Mouse (Mus musculus) adipose tissue, adult 10 weeks (tissue): ENCODE results near the gene Gm20708. TPM values are rescaled to one million over a fixed set of nuclear protein-coding genes. Genes with fewer than 3 reads are reported as not detected.

Experiments
- polyA plus RNA-seq: library from polyadenylated mRNA; stranded (reverse); fragments of 350-450 nt; fragmentation: Illumina TruSeq; extraction: RNeasy Lipid Tissue Mini Kit (QIAGEN cat#74804); gene quantifications from one replicate; pipeline ENCODE4 v1.2.3, GENCODE M21; 2014; ENCODE audit warnings: low read depth, low replicate concordance

The Gm20708 gene
- 0.34 TPM for polyA plus RNA-seq

GRCm38 (mm10) chr11:117809407-117810311, at the start of gene Gm20708, which contains the start of gene Syngr2:
Gm20708 (plus strand) TSS chr11:117809668.
Syngr2 (plus strand) TSS chr11:117809668.

GRCm38 (mm10) chr11:117781993-117782704, 27.3 kb upstream of the Gm20708 start, which contains the start of the genes Tmc8 and Tmc6:
Tmc8 (plus strand) TSS chr11:117782076.
Tmc6 (minus strand) TSS chr11:117782198.

GRCm38 (mm10) chr11:117797511-117798159, 11.8 kb upstream of the Gm20708 start, which contains the start of gene 6030468B19Rik:
6030468B19Rik (plus strand) TSS chr11:117797660.

GRCm38 (mm10) chr11:117825333-117826101, 16.0 kb downstream of the Gm20708 start, which contains the start of the genes Afmid and Tk1:
Afmid (plus strand) TSS chr11:117825924.
Tk1 (minus strand) TSS chr11:117826092.

GRCm38 (mm10) chr11:117848985-117849671, 39.7 kb downstream of the Gm20708 start, which contains the start of gene Birc5:
Birc5 (plus strand) TSS chr11:117849251.

GRCm38 (mm10) chr11:117860601-117861000, 51.1 kb downstream of the Gm20708 start, which contains the start of gene Tmem235:
Tmem235 (plus strand) TSS chr11:117860752.

GRCm38 (mm10) chr11:117872861-117873608, 63.6 kb downstream of the Gm20708 start, which contains the start of gene Tha1:
Tha1 (minus strand) TSS chr11:117873481.

Other genes starting within 250 kb of the Gm20708 start
- gene Tnrc6c, start 155.4 kb upstream of the Gm20708 start, polyA plus RNA-seq: 13.5 TPM
- 1.9 TPM for gene Tmc8, start 27.6 kb upstream of the Gm20708 start, polyA plus RNA-seq
- 34.4 TPM for gene Tmc6, start 27.5 kb upstream of the Gm20708 start, polyA plus RNA-seq
- gene 6030468B19Rik, start 12.0 kb upstream of the Gm20708 start, polyA plus RNA-seq: not detected
- gene Syngr2, start within 50 bp of the Gm20708 start, polyA plus RNA-seq: 76.4 TPM
- 6.3 TPM for gene Afmid, start 16.3 kb downstream of the Gm20708 start, polyA plus RNA-seq
- gene Tk1, start 16.4 kb downstream of the Gm20708 start, polyA plus RNA-seq: 4.1 TPM
- gene Birc5, start 39.6 kb downstream of the Gm20708 start, polyA plus RNA-seq: 4.9 TPM
- not detected for gene Tmem235, start 51.1 kb downstream of the Gm20708 start, polyA plus RNA-seq
- gene Tha1, start 63.8 kb downstream of the Gm20708 start, polyA plus RNA-seq: 7.8 TPM
- 5.8 TPM for gene Socs3, start 160.4 kb downstream of the Gm20708 start, polyA plus RNA-seq
- 26.4 TPM for gene Pgs1, start 176.6 kb downstream of the Gm20708 start, polyA plus RNA-seq